Mouse (Mus musculus) kidney, adult 2 months (tissue): ENCODE measurements at regions not wholly inside any gene's neighbourhood (a gene's known extent, or its start where the extent isn't known, plus 50 kb on each side); places are given as distances from the start of the nearest gene placed in this dataset.
A peak's percentile ranks its signal among the peaks of the same experiment; 100 is the strongest.

Experiments
- DNase-seq: peaks from one replicate; pipeline ENCODE4 v3.0.0; 2021
- H3K27ac ChIP-seq: fragments of 200-500 bp; 2 replicates; pipeline ENCODE4 v1.5.1; 2012; ENCODE audit warnings: low read depth, low read length, control low read depth, inconsistent platforms; ENCODE audit not compliant: insufficient read depth
- H3K27me3 ChIP-seq: fragments of 200-500 bp; replicated peaks from 2 replicates; pipeline ENCODE4 v1.6.1; 2012; ENCODE audit warnings: mild to moderate bottlenecking, moderate library complexity, low read length, inconsistent platforms; ENCODE audit not compliant: control insufficient read depth, insufficient read depth
- H3K36me3 ChIP-seq: fragments of 200-500 bp; 2 replicates; pipeline ENCODE4 v1.6.1; 2012; ENCODE audit warnings: mild to moderate bottlenecking, moderate library complexity, low read length, inconsistent platforms; ENCODE audit not compliant: control insufficient read depth, insufficient read depth
- H3K4me1 ChIP-seq: fragments of 200-500 bp; 2 replicates; pipeline ENCODE4 v1.6.1; 2011; ENCODE audit warnings: low read length; ENCODE audit not compliant: control insufficient read depth, insufficient read depth
- H3K4me3 ChIP-seq: fragments of 200-500 bp; 2 replicates; pipeline ENCODE4 v1.5.1; 2011; ENCODE audit warnings: mild to moderate bottlenecking, low read depth, low read length, control low read depth; ENCODE audit not compliant: insufficient read depth
- CTCF ChIP-seq: fragments of 200-500 bp; conservative IDR thresholded peaks from 2 replicates; pipeline ENCODE4 v1.5.1; 2011; ENCODE audit warnings: low read depth, mild to moderate bottlenecking, control low read depth, low read length, moderate library complexity, mixed read lengths; ENCODE audit not compliant: insufficient read depth, insufficient read length
- POLR2A ChIP-seq: fragments of 200-500 bp; IDR thresholded peaks from one replicate; pipeline ENCODE4 v1.6.1; 2011; ENCODE audit warnings: low read depth, low read length, control low read depth
- WGBS: fragments of 180-500 bp; shearing (Covaris S2); methylation state at CpG from one replicate; pipeline ENCODE4 v1.1.7; 2018; 5-methylcytosine and 5-hydroxymethylcytosine counted together

GRCm38 (mm10) chr17:10095841-10096301 lies 223.8 kb downstream of the Qk start:
- TF ChIP-seq CTCF: no peak
- TF ChIP-seq POLR2A: no peak
- H3K36me3 ChIP-seq: no peaks in the 10 kb centered on the region
- H3K4me3 ChIP-seq: no peak overlapping the region
- H3K27ac ChIP-seq: peak overlapping the region; percentile 68
- DNase-seq: peak; percentile 77
- WGBS: 56% methylated on average over 3 of the region's 3 CpGs
- no peaks in the 10 kb centered on the region for H3K27me3 ChIP-seq
- H3K4me1 ChIP-seq: peaks cover 10% of the 10 kb centered on the region; the same call in 1 of the 2 replicates

GRCm38 (mm10) chr17:10094108-10094521 lies 225.5 kb downstream of the Qk start:
- TF ChIP-seq CTCF (no peak), POLR2A (no peak)
- Histone ChIP-seq H3K36me3 (no peaks in the 10 kb centered on the region), H3K4me3 (no peak overlapping the region), H3K27ac (peak overlapping the region; percentile 79), H3K4me1 (peaks cover 10% of the 10 kb centered on the region; the same call in 1 of the 2 replicates), H3K27me3 (no peaks in the 10 kb centered on the region)
- WGBS: 49% methylated on average over 3 of the region's 3 CpGs
- DNase-seq: peak; percentile 81

GRCm38 (mm10) chr17:10093437-10094107 lies 226.1 kb downstream of the Qk start:
- peak overlapping the region; percentile 35 for H3K27ac ChIP-seq
- H3K27me3 ChIP-seq: no peaks in the 10 kb centered on the region
- no peak overlapping the region for H3K4me3 ChIP-seq
- H3K36me3 ChIP-seq: no peaks in the 10 kb centered on the region
- peak; percentile 61 for DNase-seq
- no peak for TF ChIP-seq POLR2A
- H3K4me1 ChIP-seq: peaks cover 10% of the 10 kb centered on the region; the same call in 1 of the 2 replicates
- 52% methylated on average over 8 of the region's 8 CpGs for WGBS

GRCm38 (mm10) chr17:10087192-10087886 lies 232.3 kb downstream of the Qk start:
- TF ChIP-seq POLR2A: no peak
- TF ChIP-seq CTCF: no peak
- Histone ChIP-seq H3K27ac (no peak overlapping the region), H3K4me1 (no peaks in the 10 kb centered on the region), H3K4me3 (no peak overlapping the region), H3K36me3 (no peaks in the 10 kb centered on the region), H3K27me3 (no peaks in the 10 kb centered on the region)
- DNase-seq: no peak
- WGBS: 88% methylated on average over 7 of the region's 7 CpGs

- no peak overlapping the region for H3K27ac ChIP-seq
- no peak overlapping the region for H3K4me3 ChIP-seq
- H3K4me1 ChIP-seq: no peaks in the 10 kb centered on the region
- no peaks in the 10 kb centered on the region for H3K27me3 ChIP-seq
- WGBS: 86% methylated on average over 2 of the region's 2 CpGs
- no peaks in the 10 kb centered on the region for H3K36me3 ChIP-seq
- TF ChIP-seq POLR2A (no peak), CTCF (no peak)
- no peak for DNase-seq
Observed at GRCm38 (mm10) chr17:10086558-10086957, 233.1 kb downstream of the Qk start.

GRCm38 (mm10) chr17:10086132-10086531 lies 233.5 kb downstream of the Qk start:
- TF ChIP-seq POLR2A: no peak
- WGBS: 33% methylated on average over 2 of the region's 2 CpGs
- Histone ChIP-seq H3K27ac (no peak overlapping the region), H3K4me1 (no peaks in the 10 kb centered on the region), H3K36me3 (no peaks in the 10 kb centered on the region), H3K4me3 (no peak overlapping the region), H3K27me3 (no peaks in the 10 kb centered on the region)
- DNase-seq: peak; percentile 23

GRCm38 (mm10) chr17:10081721-10082120 lies 237.9 kb downstream of the Qk start:
- H3K4me3 ChIP-seq: no peak overlapping the region
- WGBS: 75% methylated on average over 10 of the region's 10 CpGs
- no peak overlapping the region for H3K27ac ChIP-seq
- H3K4me1 ChIP-seq: peaks cover 3% of the 10 kb centered on the region; the same call in 1 of the 2 replicates
- no peaks in the 10 kb centered on the region for H3K36me3 ChIP-seq
- no peak for DNase-seq
- TF ChIP-seq CTCF (no peak), POLR2A (no peak)
- no peaks in the 10 kb centered on the region for H3K27me3 ChIP-seq
